ENCODE assay signal across 14 mouse cellular contexts in genomic region chr12:103157129-103157910, GRCm38 (mm10).
A peak's percentile ranks its signal among the peaks of the same experiment; 100 is the strongest.
DNase-seq lines count a peak whose midpoint lies in the region; ATAC-seq and TF ChIP-seq lines count a peak whose summit lies in the region.
"Had no signal": no experiment of that assay in that cellular context is flagged by ENCODE, and none has a peak within 500 bp of the region (broad histone marks: within the 10 kb centered on the region; RNA-seq: fewer than 3 reads in every experiment).

No protein-coding gene starts in this region.

- H3K36me3 ChIP-seq in forebrain, embryonic 15.5 days, result peaks cover 19% of the 10 kb centered on the region; the same call in 1 of the 2 replicates
- peaks cover 8% of the 10 kb centered on the region; the same call in 1 of the 2 replicates for H3K36me3 ChIP-seq in midbrain, embryonic 15.5 days (replicated peaks)
- no peaks in the 10 kb centered on the region for H3K36me3 ChIP-seq in liver, postnatal 0 days (replicated peaks; ENCODE audit: insufficient read depth, low read length)

- H3K4me2 ChIP-seq in forebrain, embryonic 15.5 days (replicated peaks), result no peak overlapping the region
- no peak overlapping the region for H3K4me2 ChIP-seq in midbrain, embryonic 15.5 days
- no peak overlapping the region for H3K4me2 ChIP-seq in liver, postnatal 0 days (ENCODE audit: low read depth, low read length)

- no peak overlapping the region for H3K9ac ChIP-seq in forebrain, embryonic 15.5 days (replicated peaks)
- no peak overlapping the region for H3K9ac ChIP-seq in midbrain, embryonic 15.5 days
- H3K9ac ChIP-seq in liver, postnatal 0 days (replicated peaks), result no peak overlapping the region

- DNase-seq in heart, adult 11 months, result peak; percentile 60
- DNase-seq in heart, postnatal 14 days, result no peak
- peak; percentile 90 for DNase-seq in brain, embryonic 14.5 days (ENCODE audit: low read depth)
- no peak for DNase-seq in liver, postnatal 0 days
- no peak for DNase-seq in spleen, postnatal 4 days (ENCODE audit: low spot score in 2 of 2)
- DNase-seq in frontal cortex, postnatal 10 days (ENCODE audit: low spot score in 2 of 2), result no peak
- DNase-seq: adrenal gland, postnatal 10 days; cerebellum, adult 11-12 months; embryo, embryonic 11 days; gastrocnemius, postnatal 36 days; thymus, postnatal 14 days had no signal

- no peak for TF ChIP-seq POLR2A in brain, embryonic 14.5 days (IDR thresholded peaks at IDR 0.05; ENCODE audit: borderline replicate concordance, extremely low read depth, insufficient read depth, insufficient read length, poor library complexity, severe bottlenecking)

- 0 out of 2 replicates have a peak overlapping the region, but pooled peaks have one; percentile 23 for H3K27ac ChIP-seq in forebrain, embryonic 15.5 days (replicated peaks)
- no peak overlapping the region for H3K27ac ChIP-seq in midbrain, embryonic 15.5 days
- no peak overlapping the region for H3K27ac ChIP-seq in liver, postnatal 0 days (ENCODE audit: low read depth)

- no peaks in the 10 kb centered on the region for H3K9me3 ChIP-seq in forebrain, embryonic 15.5 days
- H3K9me3 ChIP-seq in midbrain, embryonic 15.5 days, result no peaks in the 10 kb centered on the region
- no peaks in the 10 kb centered on the region for H3K9me3 ChIP-seq in liver, postnatal 0 days (ENCODE audit: low read length)

- TF ChIP-seq CTCF in brain, embryonic 14.5 days (IDR thresholded peaks at IDR 0.05; ENCODE audit: borderline replicate concordance, extremely low read depth, insufficient read depth, insufficient read length), result no peak
- TF ChIP-seq CTCF in liver, postnatal 0 days (IDR thresholded peaks at IDR 0.05; ENCODE audit: low read depth), result no peak

- intact Hi-C loops in heart, postnatal 14 days (cut with DNase I), result no loop called here

- 30% methylated on average over 18 of the region's 18 CpGs for WGBS in forebrain, embryonic 15.5 days
- 42% methylated on average over 18 of the region's 18 CpGs for WGBS in midbrain, embryonic 15.5 days
- 69% methylated on average over 18 of the region's 18 CpGs for WGBS in liver, postnatal 0 days (ENCODE audit: insufficient replicate concordance)

- H3K4me1 ChIP-seq in forebrain, embryonic 15.5 days, result peaks cover 18% of the 10 kb centered on the region
- peaks cover 12% of the 10 kb centered on the region for H3K4me1 ChIP-seq in midbrain, embryonic 15.5 days
- no peaks in the 10 kb centered on the region for H3K4me1 ChIP-seq in liver, postnatal 0 days (ENCODE audit: insufficient read depth)

- no peaks in the 10 kb centered on the region for H3K27me3 ChIP-seq in forebrain, embryonic 15.5 days
- H3K27me3 ChIP-seq in midbrain, embryonic 15.5 days (replicated peaks), result no peaks in the 10 kb centered on the region
- H3K27me3 ChIP-seq in liver, postnatal 0 days (ENCODE audit: insufficient read depth, low read length), result no peaks in the 10 kb centered on the region

- ATAC-seq in forebrain, embryonic 15.5 days (replicated peaks), result peak; percentile 86
- ATAC-seq in midbrain, embryonic 15.5 days (replicated peaks), result peak; percentile 44
- no peak for ATAC-seq in liver, postnatal 0 days
- ATAC-seq: intestine, embryonic 16.5 days had no signal

- H3K4me3 ChIP-seq in forebrain, embryonic 15.5 days, result no peak overlapping the region
- H3K4me3 ChIP-seq in midbrain, embryonic 15.5 days, result no peak overlapping the region
- H3K4me3 ChIP-seq in liver, postnatal 0 days (ENCODE audit: low read depth, low read length), result no peak overlapping the region

- TF ChIP-seq EP300 in liver, postnatal 0 days (IDR thresholded peaks at IDR 0.05; ENCODE audit: low read depth), result no peak

Comparison
In these comparisons a context has a peak if more than half of its experiments do, and no peak if none do; other contexts are left out.
1. DNase-seq: peak in heart, adult 11 months (single experiment) and brain, embryonic 14.5 days (single experiment); none in heart, postnatal 14 days (0 of 2), liver, postnatal 0 days (single experiment), spleen, postnatal 4 days (0 of 2) and frontal cortex, postnatal 10 days (0 of 2).